Mouse (Mus musculus) forebrain, postnatal 0 days (tissue): Measurements from ENCODE around the gene Ostn. TPM values are rescaled to one million over a fixed set of nuclear protein-coding genes. Genes with fewer than 3 reads are reported as not detected.
"Not testable (repeated sequence)": the region's sequence is repeated elsewhere in the genome, so short reads cannot be mapped to it uniquely, and the experiment has no call there.

ENCODE experiments used
- ATAC-seq: fragments of 200-750 bp; cut with Nextera tagmentation; 2 replicates; pipeline ENCODE4 v1.8.0; 2017; ENCODE audit warnings: mild to moderate bottlenecking, moderate library complexity
- DNase-seq: peaks from one replicate; pipeline ENCODE4 v3.0.0-alpha.2; 2015
- H3K27ac ChIP-seq: fragments of 300-500 bp; sonication (generic); 2 replicates; pipeline ENCODE4 v1.5.1; 2014; ENCODE audit warnings: low read depth, mild to moderate bottlenecking, antibody characterized with exemption, low read length, moderate library complexity, mixed read lengths
- H3K27me3 ChIP-seq: fragments of 300-500 bp; sonication (generic); 2 replicates; pipeline ENCODE4 v1.6.1; 2014; ENCODE audit warnings: mild to moderate bottlenecking, low read length, mixed read lengths; ENCODE audit not compliant: insufficient read depth
- H3K36me3 ChIP-seq: fragments of 300-500 bp; sonication (generic); 2 replicates; pipeline ENCODE4 v1.6.1; 2014; ENCODE audit warnings: mild to moderate bottlenecking, moderate library complexity; ENCODE audit not compliant: insufficient read depth
- H3K4me1 ChIP-seq: fragments of 300-500 bp; sonication (generic); 2 replicates; pipeline ENCODE4 v1.6.1; 2014; ENCODE audit warnings: antibody characterized with exemption; ENCODE audit not compliant: insufficient read depth
- H3K4me2 ChIP-seq: fragments of 300-500 bp; sonication (generic); 2 replicates; pipeline ENCODE4 v1.6.1; 2014; ENCODE audit warnings: low read depth, mild to moderate bottlenecking, moderate library complexity
- H3K4me3 ChIP-seq: fragments of 300-500 bp; sonication (generic); 2 replicates; pipeline ENCODE4 v1.5.1; 2014; ENCODE audit warnings: low read depth, low read length, mixed read lengths
- H3K9ac ChIP-seq: fragments of 300-500 bp; sonication (generic); 2 replicates; pipeline ENCODE4 v1.6.1; 2014; ENCODE audit warnings: mild to moderate bottlenecking
- H3K9me3 ChIP-seq: fragments of 300-500 bp; sonication (generic); 2 replicates; pipeline ENCODE4 v1.6.1; 2016; ENCODE audit warnings: low read length
- CTCF ChIP-seq: sonication (generic); IDR thresholded peaks from 2 replicates; pipeline ENCODE4 v1.5.1; 2016; ENCODE audit warnings: antibody characterized with exemption, control low read depth, low read depth
- WGBS: fragments of 180-500 bp; shearing (Covaris S2); extraction: QIAGEN DNeasy Blood & Tissue Kit; methylation state at CpG from one replicate; pipeline ENCODE4 v1.1.7; 2014; 5-methylcytosine and 5-hydroxymethylcytosine counted together
- polyA plus RNA-seq: library from polyadenylated mRNA; unstranded; fragments of >200 nt; fragmentation: Nextera tagmentation; extraction: Ambion mirVana; gene quantifications from 2 replicates; pipeline ENCODE4 v1.2.1, GENCODE M21; 2015
- total RNA-seq: library from RNA; depleted of rRNA; stranded (reverse); fragments of >200 nt; gene quantifications from 2 replicates; pipeline ENCODE4 v1.2.3, GENCODE M21; 2014; rRNA removed

Gene Ostn
- total RNA-seq: 0.23 TPM in 1 of 2 replicates, not detected in the other
- 0.16 TPM in 1 of 2 replicates, not detected in the other for polyA plus RNA-seq

GRCm38 (mm10) chr16:27307189-27307588 lies at the start of gene Ostn:
Ostn (plus strand) TSS chr16:27307489.
- H3K9me3 ChIP-seq, H3K27ac ChIP-seq, H3K4me1 ChIP-seq, H3K4me3 ChIP-seq, ATAC-seq, H3K4me2 ChIP-seq, DNase-seq, H3K27me3 ChIP-seq, H3K9ac ChIP-seq, H3K36me3 ChIP-seq: not testable (repeated sequence)
- WGBS: 71% methylated on average over 4 of the region's 4 CpGs

- H3K4me3 ChIP-seq: no peak overlapping the region
- H3K27ac ChIP-seq: no peak overlapping the region
- H3K4me2 ChIP-seq: no peak overlapping the region
- no peaks in the 10 kb centered on the region for H3K9me3 ChIP-seq
- H3K27me3 ChIP-seq: no peaks in the 10 kb centered on the region
- ATAC-seq (no peak), DNase-seq (no peak)
- 81% methylated on average over 4 of the region's 4 CpGs for WGBS
- no peak overlapping the region for H3K9ac ChIP-seq
- no peak for TF ChIP-seq CTCF
- no peaks in the 10 kb centered on the region for H3K36me3 ChIP-seq
- H3K4me1 ChIP-seq: no peaks in the 10 kb centered on the region
Observed at GRCm38 (mm10) chr16:27268748-27269147, 38.5 kb upstream of the Ostn start.

- Histone ChIP-seq H3K4me3 (no peak overlapping the region), H3K9ac (no peak overlapping the region), H3K9me3 (no peaks in the 10 kb centered on the region), H3K27me3 (no peaks in the 10 kb centered on the region), H3K27ac (no peak overlapping the region), H3K36me3 (no peaks in the 10 kb centered on the region), H3K4me1 (no peaks in the 10 kb centered on the region), H3K4me2 (no peak overlapping the region)
- no peak for TF ChIP-seq CTCF
- WGBS: 83% methylated on average over 3 of the region's 3 CpGs
- DNase-seq (no peak), ATAC-seq (no peak)
Observed at GRCm38 (mm10) chr16:27287410-27287809, 19.9 kb upstream of the Ostn start.

- no peaks in the 10 kb centered on the region for H3K9me3 ChIP-seq
- H3K4me3 ChIP-seq: no peak overlapping the region
- H3K27me3 ChIP-seq: no peaks in the 10 kb centered on the region
- no peak overlapping the region for H3K4me2 ChIP-seq
- no peaks in the 10 kb centered on the region for H3K4me1 ChIP-seq
- WGBS: 95% methylated on average over 3 of the region's 3 CpGs
- no peak for ATAC-seq
- H3K36me3 ChIP-seq: no peaks in the 10 kb centered on the region
- DNase-seq: no peak
- no peak overlapping the region for H3K9ac ChIP-seq
- no peak overlapping the region for H3K27ac ChIP-seq
- TF ChIP-seq CTCF: no peak
Observed at GRCm38 (mm10) chr16:27296508-27296907, 10.8 kb upstream of the Ostn start.

- Histone ChIP-seq H3K4me3 (no peak overlapping the region), H3K9ac (no peak overlapping the region), H3K4me1 (no peaks in the 10 kb centered on the region), H3K27ac (no peak overlapping the region), H3K27me3 (no peaks in the 10 kb centered on the region), H3K36me3 (no peaks in the 10 kb centered on the region), H3K4me2 (no peak overlapping the region), H3K9me3 (no peaks in the 10 kb centered on the region)
- DNase-seq (no peak), ATAC-seq (no peak)
- TF ChIP-seq CTCF: no peak
- 82% methylated on average over 2 of the region's 2 CpGs for WGBS
Observed at GRCm38 (mm10) chr16:27296929-27297328, 10.4 kb upstream of the Ostn start.

- TF ChIP-seq CTCF: no peak
- no peaks in the 10 kb centered on the region for H3K9me3 ChIP-seq
- H3K9ac ChIP-seq: no peak overlapping the region
- no peaks in the 10 kb centered on the region for H3K27me3 ChIP-seq
- no peaks in the 10 kb centered on the region for H3K4me1 ChIP-seq
- H3K4me3 ChIP-seq: no peak overlapping the region
- ATAC-seq (no peak), DNase-seq (no peak)
- no peak overlapping the region for H3K27ac ChIP-seq
- H3K4me2 ChIP-seq: no peak overlapping the region
- 79% methylated on average over 1 of the region's 1 CpGs for WGBS
- H3K36me3 ChIP-seq: no peaks in the 10 kb centered on the region
Observed at GRCm38 (mm10) chr16:27319099-27319498, 11.8 kb downstream of the Ostn start.

GRCm38 (mm10) chr16:27322047-27322446 lies 14.8 kb downstream of the Ostn start:
- H3K4me1 ChIP-seq: no peaks in the 10 kb centered on the region
- no peaks in the 10 kb centered on the region for H3K9me3 ChIP-seq
- H3K36me3 ChIP-seq: no peaks in the 10 kb centered on the region
- no peak overlapping the region for H3K9ac ChIP-seq
- H3K27ac ChIP-seq: no peak overlapping the region
- DNase-seq (no peak), ATAC-seq (no peak)
- TF ChIP-seq CTCF: no peak
- no peak overlapping the region for H3K4me2 ChIP-seq
- no peak overlapping the region for H3K4me3 ChIP-seq
- H3K27me3 ChIP-seq: no peaks in the 10 kb centered on the region

- WGBS: 98% methylated on average over 2 of the region's 2 CpGs
- no peaks in the 10 kb centered on the region for H3K27me3 ChIP-seq
- H3K4me2 ChIP-seq: no peak overlapping the region
- no peak for TF ChIP-seq CTCF
- H3K9me3 ChIP-seq: no peaks in the 10 kb centered on the region
- H3K4me3 ChIP-seq: no peak overlapping the region
- no peak for DNase-seq
- H3K4me1 ChIP-seq: no peaks in the 10 kb centered on the region
- H3K9ac ChIP-seq: no peak overlapping the region
- no peak overlapping the region for H3K27ac ChIP-seq
- ATAC-seq: no peak
- no peaks in the 10 kb centered on the region for H3K36me3 ChIP-seq
Observed at GRCm38 (mm10) chr16:27326463-27326862, 19.2 kb downstream of the Ostn start.
